Mouse (Mus musculus): ENCODE measurements around the gene Map1a. TPM values are rescaled to one million over a fixed set of nuclear protein-coding genes. Genes with fewer than 3 reads are reported as not detected.

The Map1a gene
- polyA plus RNA-seq, 1 experiment from 2014 or later = 3.1 TPM

DNA sequence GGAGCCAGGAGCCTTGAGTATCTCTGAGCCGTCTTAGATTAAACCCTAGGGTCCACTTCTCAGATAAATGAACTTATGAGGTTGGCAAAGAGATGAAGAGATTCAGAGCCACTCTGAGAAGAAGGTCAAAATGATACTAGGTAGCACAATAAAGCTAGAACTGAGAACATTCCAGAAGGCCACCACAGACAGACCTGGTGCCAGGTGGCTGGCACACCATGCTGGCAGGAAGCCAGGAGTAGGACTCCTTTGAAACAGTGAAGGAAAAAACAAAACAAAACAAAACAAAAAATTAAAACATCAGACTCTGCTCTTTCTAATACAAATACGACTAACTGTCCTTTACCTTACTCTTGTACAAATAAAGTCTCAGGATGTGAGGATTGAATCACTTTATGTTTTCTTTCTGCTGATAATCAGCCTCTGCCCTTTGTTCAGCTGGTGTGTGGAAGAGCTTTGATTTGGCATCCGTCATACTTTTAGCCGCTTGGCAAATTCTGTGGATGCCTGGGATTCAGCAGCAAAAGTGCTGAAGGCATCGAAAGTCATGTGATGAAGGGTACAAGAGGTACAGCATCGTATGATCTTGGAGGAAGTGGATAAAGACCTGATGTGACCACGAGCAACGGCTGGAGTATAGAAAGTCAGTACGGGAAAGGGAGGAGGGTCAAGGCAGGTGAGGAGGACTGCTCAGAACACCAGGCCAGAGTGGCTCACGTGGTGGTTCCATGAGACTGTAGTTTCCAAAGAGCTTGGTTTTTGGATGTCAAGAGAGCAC, 34.5 kb downstream of the Map1a start:
- no peaks in the 10 kb centered on the region for H3K27me3 ChIP-seq
- no peak overlapping the region for H3K27ac ChIP-seq
- peaks cover 4% of the 10 kb centered on the region; the same call in 1 of the 2 replicates for H3K36me3 ChIP-seq
- no peak overlapping the region for H3K4me3 ChIP-seq
- no peak overlapping the region for H3K4me2 ChIP-seq (replicated peaks)
- WGBS = 88% methylated on average over 10 of the region's 10 CpGs
- H3K4me1 ChIP-seq = no peaks in the 10 kb centered on the region
- H3K9me3 ChIP-seq = no peaks in the 10 kb centered on the region
- no peak overlapping the region for H3K9ac ChIP-seq
- ATAC-seq (ENCODE audit: low FRiP score, low read depth) = no peak

DNA sequence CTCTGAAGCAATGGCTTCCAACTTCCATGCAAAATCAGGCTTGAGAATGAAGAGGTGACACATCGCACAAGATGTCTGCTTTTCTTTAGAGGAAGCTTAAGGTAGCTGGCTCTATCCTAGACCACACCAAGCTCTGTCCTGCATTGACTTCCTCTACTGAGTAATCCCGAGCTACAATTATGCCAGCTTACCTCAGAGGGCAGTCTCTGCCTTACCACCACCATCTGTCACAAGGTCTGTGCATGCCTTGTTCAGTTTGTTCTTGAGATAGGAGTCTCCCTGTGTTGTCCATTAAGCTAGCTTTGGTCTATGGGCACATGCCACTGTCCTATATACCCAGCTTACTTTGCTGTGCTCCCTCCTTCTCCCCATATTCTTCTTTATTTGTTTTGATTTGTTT, 40.1 kb downstream of the Map1a start:
- no peaks in the 10 kb centered on the region; the same call in 1 of the 2 replicates for H3K36me3 ChIP-seq
- H3K9me3 ChIP-seq = no peaks in the 10 kb centered on the region
- no peaks in the 10 kb centered on the region for H3K4me1 ChIP-seq
- no peak for ATAC-seq (ENCODE audit: low FRiP score, low read depth)
- H3K4me3 ChIP-seq = no peak overlapping the region
- no peak overlapping the region for H3K27ac ChIP-seq
- H3K27me3 ChIP-seq = no peaks in the 10 kb centered on the region
- no peak overlapping the region for H3K4me2 ChIP-seq (replicated peaks)
- WGBS = 92% methylated on average over 2 of the region's 2 CpGs
- H3K9ac ChIP-seq = no peak overlapping the region

DNA sequence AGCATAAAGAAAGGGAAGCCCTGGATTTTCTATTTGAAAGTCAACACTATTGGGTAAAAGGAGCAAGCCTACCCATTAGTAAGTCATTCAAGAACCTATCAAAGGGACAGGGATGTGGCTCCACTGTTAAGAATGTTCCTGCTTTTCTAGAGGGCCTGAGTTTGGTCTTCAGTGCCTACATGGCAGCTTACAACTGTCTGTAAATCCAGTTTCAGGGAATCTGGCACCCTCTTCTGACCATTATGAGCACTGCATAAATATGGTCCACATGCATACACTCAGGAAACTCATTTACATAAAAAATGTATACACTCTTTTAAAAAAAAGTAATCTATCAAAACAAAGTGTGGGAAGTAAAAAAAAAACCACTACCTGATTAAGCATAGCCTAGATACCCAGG, 49.7 kb downstream of the Map1a start:
- Histone ChIP-seq H3K9ac (no peak overlapping the region), H3K4me1 (no peaks in the 10 kb centered on the region), H3K27me3 (no peaks in the 10 kb centered on the region), H3K4me3 (no peak overlapping the region), H3K27ac (no peak overlapping the region), H3K36me3 (peaks cover 2% of the 10 kb centered on the region; the same call in 1 of the 2 replicates), H3K9me3 (no peaks in the 10 kb centered on the region), H3K4me2 (replicated peaks) (no peak overlapping the region)
- ATAC-seq (ENCODE audit: low FRiP score, low read depth) = no peak

DNA sequence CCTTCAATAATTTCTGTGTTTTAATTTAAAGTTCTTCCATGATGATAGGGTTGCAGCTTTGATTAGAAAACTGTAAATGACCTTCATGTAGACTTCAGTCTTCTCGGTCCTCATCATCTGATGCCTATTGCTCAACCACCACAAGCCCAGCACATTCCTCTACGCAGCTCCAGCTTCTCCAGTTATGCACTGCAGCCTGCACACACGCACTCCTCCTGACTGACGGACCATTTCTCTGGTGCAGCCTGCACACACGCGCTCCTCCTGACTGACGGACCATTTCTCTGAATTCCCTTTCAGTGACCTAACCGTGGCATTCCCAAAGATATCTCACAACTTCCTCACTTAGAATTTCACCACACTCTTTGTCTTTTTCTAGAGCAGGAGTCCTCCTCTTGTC, 63.8 kb downstream of the Map1a start:
- Histone ChIP-seq H3K4me3 (no peak overlapping the region), H3K4me1 (peaks cover 9% of the 10 kb centered on the region), H3K9me3 (no peaks in the 10 kb centered on the region), H3K27me3 (peaks cover 12% of the 10 kb centered on the region; the same call in 1 of the 2 replicates), H3K36me3 (no peaks in the 10 kb centered on the region), H3K9ac (no peak overlapping the region), H3K27ac (no peak overlapping the region), H3K4me2 (replicated peaks) (no peak overlapping the region)
- ATAC-seq (ENCODE audit: low FRiP score, low read depth) = no peak
- WGBS = 78% methylated on average over 8 of the region's 8 CpGs

DNA sequence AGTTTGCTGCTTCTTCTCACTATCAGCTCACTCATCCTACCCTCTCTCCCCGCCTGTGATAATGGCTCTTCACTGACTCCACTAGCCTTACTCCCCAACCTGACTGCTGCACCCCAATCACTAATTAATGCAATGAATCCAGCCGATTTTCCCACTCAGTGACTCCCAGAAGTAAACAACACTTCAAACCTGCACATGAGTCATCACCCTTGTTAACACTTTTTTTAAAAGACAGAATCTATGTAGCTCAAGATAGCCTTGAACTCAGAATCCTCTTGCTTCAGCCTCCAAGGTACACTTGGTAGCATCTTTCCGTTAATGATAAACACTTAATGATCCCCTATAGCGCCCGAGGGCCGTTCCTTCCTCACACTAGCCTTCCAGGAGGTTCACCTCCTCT, 65.0 kb downstream of the Map1a start:
- H3K4me2 ChIP-seq (replicated peaks) = peak overlapping the region; percentile 70
- H3K4me1 ChIP-seq = peaks cover 18% of the 10 kb centered on the region
- 7% methylated on average over 6 of the region's 6 CpGs for WGBS
- no peak for ATAC-seq (ENCODE audit: low FRiP score, low read depth)
- no peak overlapping the region for H3K27ac ChIP-seq
- H3K9ac ChIP-seq = peak overlapping the region; percentile 77
- H3K36me3 ChIP-seq = no peaks in the 10 kb centered on the region
- peaks cover 23% of the 10 kb centered on the region for H3K27me3 ChIP-seq
- H3K9me3 ChIP-seq = no peaks in the 10 kb centered on the region
- peak overlapping the region; percentile 63 for H3K4me3 ChIP-seq

DNA sequence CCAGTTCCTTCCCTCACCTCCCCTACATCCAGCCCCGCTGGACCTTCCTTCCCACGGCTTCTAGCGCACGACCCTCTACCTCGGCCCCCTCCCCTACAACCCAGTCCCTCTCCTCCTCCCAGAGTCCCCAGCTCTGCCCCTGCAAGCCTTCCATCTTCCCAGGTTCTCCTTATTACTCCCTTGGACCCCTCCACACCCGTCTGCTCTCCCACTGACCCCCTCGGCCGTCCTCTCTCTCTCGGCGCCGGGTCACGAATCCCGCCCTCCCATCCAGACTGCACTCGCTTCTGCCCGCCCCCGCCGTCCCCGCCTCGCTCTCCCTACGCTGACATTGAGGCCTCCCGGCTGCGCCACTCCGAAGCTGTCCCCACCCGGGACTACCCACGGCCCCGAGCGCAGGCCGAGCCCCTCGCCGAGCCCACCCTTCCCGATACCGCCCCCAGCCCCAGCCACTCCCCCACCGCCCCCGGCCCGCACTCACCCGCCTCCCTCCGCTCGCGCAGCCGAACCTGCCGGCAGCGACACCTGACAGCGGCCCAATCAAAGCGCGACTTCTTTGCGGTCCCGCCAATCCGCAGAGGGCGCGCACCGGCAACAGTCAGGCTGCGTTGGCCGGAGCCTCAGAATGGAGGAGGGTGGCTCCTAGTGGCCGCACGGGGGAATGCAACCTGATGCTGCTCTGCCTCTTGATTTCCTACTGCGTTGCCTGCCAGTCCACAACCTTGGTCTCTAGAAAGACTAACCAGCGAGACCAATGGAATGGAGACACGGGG, 65.6 kb downstream of the Map1a start, which contains the start of gene Ppip5k1:
Gene Ppip5k1 (minus strand): TSS at position 577 of the 773 bp plus-strand sequence.
- Histone ChIP-seq H3K9ac (peak within 1 kb of the TSS; percentile 77), H3K4me3 (peak within 1 kb of the TSS; percentile 63), H3K4me2 (replicated peaks) (peak within 1 kb of the TSS; percentile 70), H3K4me1 (peaks cover 18% of the 10 kb centered on the region), H3K36me3 (no peaks in the 10 kb centered on the region), H3K27me3 (peaks cover 26% of the 10 kb centered on the region), H3K27ac (no peak within 1 kb of the TSS), H3K9me3 (no peaks in the 10 kb centered on the region)
- WGBS = under 1% methylated on average over 58 of the region's 58 CpGs
- peak; percentile 98 for ATAC-seq (ENCODE audit: low FRiP score, low read depth)

DNA sequence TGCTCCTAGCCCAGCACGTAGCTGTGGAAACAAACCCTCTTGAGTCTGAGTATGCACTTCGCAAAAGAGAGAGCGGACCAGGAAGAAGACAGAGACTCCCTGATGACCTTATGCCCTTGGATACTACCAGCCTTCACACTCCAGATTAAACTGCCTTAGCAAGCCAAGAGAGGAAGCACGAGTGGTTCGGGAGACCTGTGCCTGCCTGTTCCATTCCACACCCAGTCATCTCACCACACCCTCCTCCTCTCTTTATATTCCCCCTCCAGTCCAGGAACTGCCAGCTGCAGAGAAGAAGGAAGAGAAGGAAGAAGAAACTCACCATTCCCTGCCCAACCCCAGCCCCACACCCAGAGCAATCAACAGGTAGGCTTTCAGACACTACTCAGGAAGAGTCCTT, 68.1 kb downstream of the Map1a start, which contains the start of gene Ckmt1:
Gene Ckmt1 (plus strand): TSS at position 221 of the 400 bp plus-strand sequence.
- 52% methylated on average over 5 of the region's 5 CpGs for WGBS
- H3K27ac ChIP-seq = no peak within 1 kb of the TSS
- H3K9me3 ChIP-seq = no peaks in the 10 kb centered on the region
- peaks cover 26% of the 10 kb centered on the region for H3K27me3 ChIP-seq
- no peak for ATAC-seq (ENCODE audit: low FRiP score, low read depth)
- H3K4me1 ChIP-seq = peaks cover 18% of the 10 kb centered on the region
- 0 out of 2 replicates have a peak within 1 kb of the TSS, but pooled peaks have one; percentile 4 for H3K9ac ChIP-seq
- no peaks in the 10 kb centered on the region for H3K36me3 ChIP-seq
- peak within 1 kb of the TSS; percentile 27 for H3K4me3 ChIP-seq
- peak within 1 kb of the TSS; percentile 61 for H3K4me2 ChIP-seq (replicated peaks)

DNA sequence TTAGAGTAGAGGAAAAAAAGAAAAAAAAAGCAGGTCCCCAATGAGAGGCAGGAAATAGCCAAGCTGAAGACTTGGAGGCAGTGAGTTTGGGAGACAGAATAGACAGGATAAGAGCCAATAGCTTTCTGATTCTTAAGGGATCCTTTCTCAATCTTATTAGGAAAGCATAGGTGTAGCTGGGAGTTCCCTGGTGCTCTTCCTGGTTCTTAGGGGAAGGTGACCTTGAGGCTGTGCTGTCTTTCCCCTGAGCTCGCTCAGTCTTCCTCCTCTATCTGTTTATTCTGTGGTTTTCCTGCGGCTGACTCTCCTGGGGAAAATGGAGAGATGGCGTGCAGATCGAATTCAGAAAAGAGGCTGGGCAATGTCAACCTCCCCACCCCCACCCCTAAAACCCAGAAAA, 68.6 kb downstream of the Map1a start:
- H3K36me3 ChIP-seq = no peaks in the 10 kb centered on the region
- WGBS = 6% methylated on average over 4 of the region's 4 CpGs
- peak overlapping the region; percentile 61 for H3K4me2 ChIP-seq (replicated peaks)
- no peaks in the 10 kb centered on the region for H3K9me3 ChIP-seq
- H3K4me3 ChIP-seq = peak overlapping the region; percentile 27; the same call in 1 of the 2 replicates
- H3K27me3 ChIP-seq = peaks cover 26% of the 10 kb centered on the region
- H3K9ac ChIP-seq = no peak overlapping the region
- no peak for ATAC-seq (ENCODE audit: low FRiP score, low read depth)
- no peak overlapping the region for H3K27ac ChIP-seq
- H3K4me1 ChIP-seq = peaks cover 18% of the 10 kb centered on the region

DNA sequence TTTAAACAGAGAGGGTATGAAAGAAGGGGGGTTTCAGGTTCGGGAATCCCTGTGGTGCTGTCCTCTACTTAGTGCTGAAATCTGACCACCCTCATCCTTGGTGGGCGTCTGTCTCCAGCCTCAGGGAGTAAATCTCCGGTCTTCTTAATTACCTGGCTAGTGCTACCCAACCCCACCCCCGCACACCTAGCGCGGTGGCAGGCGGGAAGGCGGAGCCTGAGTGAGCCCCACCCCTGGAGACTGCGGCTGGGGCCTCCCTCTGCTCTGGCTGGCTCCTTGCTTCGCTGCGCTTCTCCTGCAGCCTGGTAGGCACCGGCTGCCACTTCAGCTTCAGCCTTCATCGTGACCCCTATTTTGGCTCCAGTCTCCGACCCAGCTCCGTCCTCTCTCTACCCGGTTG, 69.0 kb downstream of the Map1a start:
- H3K9ac ChIP-seq = 0 out of 2 replicates have a peak overlapping the region, but pooled peaks have one; percentile 4
- ATAC-seq (ENCODE audit: low FRiP score, low read depth) = no peak; the same call in 1 of the 2 replicates

DNA sequence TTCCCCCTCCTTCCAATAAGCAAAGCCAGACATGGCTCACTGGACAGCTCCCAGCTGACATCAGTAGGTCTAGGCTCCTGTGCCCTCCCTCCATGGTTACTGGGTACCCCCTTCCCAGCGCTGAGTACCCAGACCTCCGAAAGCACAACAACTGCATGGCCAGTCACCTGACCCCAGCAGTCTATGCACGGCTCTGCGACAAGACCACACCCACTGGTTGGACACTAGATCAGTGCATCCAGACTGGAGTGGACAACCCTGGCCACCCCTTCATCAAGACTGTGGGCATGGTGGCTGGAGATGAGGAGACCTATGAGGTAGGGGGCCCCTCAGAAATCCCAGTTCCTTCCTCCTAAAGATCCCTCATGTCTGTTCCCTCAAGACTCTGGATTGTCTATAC, 70.1 kb downstream of the Map1a start:
- Histone ChIP-seq H3K4me2 (replicated peaks) (no peak overlapping the region), H3K27me3 (peaks cover 26% of the 10 kb centered on the region), H3K27ac (no peak overlapping the region), H3K4me3 (no peak overlapping the region), H3K9me3 (no peaks in the 10 kb centered on the region), H3K9ac (no peak overlapping the region), H3K36me3 (no peaks in the 10 kb centered on the region), H3K4me1 (peaks cover 15% of the 10 kb centered on the region)
- WGBS = 53% methylated on average over 4 of the region's 4 CpGs
- ATAC-seq (ENCODE audit: low FRiP score, low read depth) = no peak

More for the DNA sequence above, 69.0 kb downstream of the Map1a start:
- Histone ChIP-seq H3K9me3 (no peaks in the 10 kb centered on the region), H3K4me3 (peak overlapping the region; percentile 27), H3K4me1 (peaks cover 18% of the 10 kb centered on the region), H3K27me3 (peaks cover 26% of the 10 kb centered on the region), H3K36me3 (no peaks in the 10 kb centered on the region), H3K27ac (no peak overlapping the region), H3K4me2 (replicated peaks) (peak overlapping the region; percentile 61)
- under 1% methylated on average over 16 of the region's 16 CpGs for WGBS
